Comparison of ENCODE assay signal across 8 mouse cellular contexts in the genomic region with DNA sequence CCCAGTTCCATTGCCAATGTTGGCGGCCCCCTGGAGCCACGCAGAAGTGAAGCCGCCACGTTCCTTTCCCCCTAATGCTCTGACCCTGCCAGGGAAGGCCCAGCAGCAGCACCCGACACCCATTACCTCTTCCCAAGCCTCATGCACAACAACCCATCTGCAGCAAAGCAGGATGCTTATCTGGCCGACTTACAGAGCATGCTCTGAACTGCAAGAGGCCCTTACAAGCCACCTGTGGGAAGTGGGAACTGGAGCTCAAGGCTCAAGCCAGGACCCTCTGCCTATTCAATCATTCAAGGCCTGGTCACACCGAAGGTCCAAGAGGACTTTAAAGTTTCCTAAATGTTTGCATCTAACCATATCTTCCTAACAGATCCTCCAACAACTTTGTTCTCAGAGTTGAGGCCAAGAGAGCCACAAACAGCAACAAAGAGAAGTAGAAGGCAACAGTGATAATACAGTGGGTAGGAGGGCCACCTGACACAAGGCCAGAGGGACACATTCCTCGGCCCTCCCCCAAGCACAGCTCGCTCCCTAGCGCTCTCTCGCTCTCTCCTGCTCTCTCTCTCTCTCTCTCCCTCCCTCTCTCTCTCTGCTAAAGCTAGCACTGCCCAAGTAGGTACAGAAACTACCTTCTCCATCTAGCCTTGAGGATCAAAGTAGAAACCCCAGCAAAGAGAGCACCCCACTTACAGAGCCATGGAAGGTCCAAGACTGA. TPM values are rescaled to one million over a fixed set of nuclear protein-coding genes. Genes with fewer than 3 reads are reported as not detected.
DNase-seq lines count a peak whose midpoint lies in the region; ATAC-seq and TF ChIP-seq lines count a peak whose summit lies in the region.

No protein-coding gene starts in this region.

- no peak for ATAC-seq in heart, embryonic 14.5 days (ENCODE audit: insufficient number of reproducible peaks, insufficient read depth, low FRiP score, low read depth)
- no peak for ATAC-seq in liver, embryonic 15.5 days (ENCODE audit: insufficient read depth)

- H3K4me3 ChIP-seq in gastrocnemius, adult 2 months = peak overlapping the region; percentile 92
- H3K4me3 ChIP-seq in C2C12 (ENCODE audit: insufficient read depth, poor library complexity, severe bottlenecking) = peak overlapping the region; percentile 99
- H3K4me3 ChIP-seq in heart, embryonic 14.5 days (ENCODE audit: control insufficient read depth in 1 of 2, insufficient read depth in 1 of 2, low read depth in 1 of 2, low read length in 2 of 2) = peak overlapping the region; percentile 84 to 94
- H3K4me3 ChIP-seq in liver, embryonic 15.5 days (replicated peaks) = peak overlapping the region; percentile 87

- H3K27ac ChIP-seq in gastrocnemius, adult 2 months = peak overlapping the region; percentile 100
- peak overlapping the region; percentile 22 to 98 for H3K27ac ChIP-seq in heart, embryonic 14.5 days (replicated peaks in 1 of 2; ENCODE audit: control insufficient read depth in 1 of 2, insufficient read depth in 1 of 2, low read depth in 2 of 2, low read length in 2 of 2)
- H3K27ac ChIP-seq in liver, embryonic 15.5 days (replicated peaks) = peak overlapping the region; percentile 92

- H3K27me3 ChIP-seq in C2C12 (ENCODE audit: control insufficient read depth, insufficient read depth, insufficient read length) = no peaks in the 10 kb centered on the region
- no peaks in the 10 kb centered on the region for H3K27me3 ChIP-seq in heart, embryonic 14.5 days (ENCODE audit: control insufficient read depth, insufficient read depth, low read length)
- H3K27me3 ChIP-seq in liver, embryonic 15.5 days = no peaks in the 10 kb centered on the region

- H3K9me3 ChIP-seq in heart, embryonic 14.5 days (ENCODE audit: control insufficient read depth, low read length) = no peaks in the 10 kb centered on the region
- H3K9me3 ChIP-seq in liver, embryonic 15.5 days (replicated peaks) = no peaks in the 10 kb centered on the region

- H3K79me3 ChIP-seq in C2C12 (ENCODE audit: low read depth) = peaks cover 66% of the 10 kb centered on the region

- peaks cover 46% of the 10 kb centered on the region for H3K36me3 ChIP-seq in C2C12 (ENCODE audit: control insufficient read depth, insufficient read depth)
- peaks cover 33% of the 10 kb centered on the region for H3K36me3 ChIP-seq in heart, embryonic 14.5 days (ENCODE audit: control insufficient read depth, insufficient read depth, low read length)
- peaks cover 35% of the 10 kb centered on the region for H3K36me3 ChIP-seq in liver, embryonic 15.5 days (replicated peaks)

- TF ChIP-seq CTCF in gastrocnemius, adult 2 months (IDR thresholded peaks at IDR 0.05) = no peak
- no peak for TF ChIP-seq CTCF in C2C12 (IDR thresholded peaks at IDR 0.05; ENCODE audit: control insufficient read depth, insufficient read depth, insufficient read length)

- intact Hi-C loops in gastrocnemius, adult 2 months (cut with DNase I) = loop anchor here (5.0 kb wide), 1 partner anchor 36 kb away; a partner anchor contains a TSS
- intact Hi-C loops in gastrocnemius, postnatal 36 days (cut with DNase I) = loop anchor here (5.0 kb wide), 1 partner anchor 36 kb away; a partner anchor contains a TSS
- intact Hi-C loops in left cerebral cortex, postnatal 4 days (cut with DNase I) = loop anchor here (5.0 kb wide), 1 partner anchor 36 kb away; a partner anchor contains a TSS

- peaks cover 15 to 36% of the 10 kb centered on the region in 2 experiments for H3K4me1 ChIP-seq in heart, embryonic 14.5 days (ENCODE audit: control insufficient read depth in 2 of 2, insufficient read depth in 2 of 2, low read length in 2 of 2)
- H3K4me1 ChIP-seq in liver, embryonic 15.5 days (replicated peaks) = peaks cover 58% of the 10 kb centered on the region

- H3ac ChIP-seq in C2C12 (ENCODE audit: control insufficient read depth, insufficient read length, low read depth) = peak overlapping the region; percentile 44

- peak overlapping the region; percentile 93 for H3K4me2 ChIP-seq in heart, embryonic 14.5 days (ENCODE audit: low read length)
- peak overlapping the region; percentile 85 for H3K4me2 ChIP-seq in liver, embryonic 15.5 days

- WGBS in heart, embryonic 14.5 days = 24% methylated on average over 11 of the region's 11 CpGs
- 24% methylated on average over 11 of the region's 11 CpGs for WGBS in liver, embryonic 15.5 days (ENCODE audit: insufficient replicate concordance)

- peak overlapping the region; percentile 98 for H3K9ac ChIP-seq in heart, embryonic 14.5 days (ENCODE audit: low read length)
- peak overlapping the region; percentile 98 for H3K9ac ChIP-seq in liver, embryonic 15.5 days

- H3K79me2 ChIP-seq in C2C12 (ENCODE audit: control insufficient read depth, insufficient read depth) = peaks cover 82% of the 10 kb centered on the region

- peak; percentile 16 for DNase-seq in gastrocnemius, adult 2 months
- DNase-seq in gastrocnemius, postnatal 36 days = no peak
- no peak for DNase-seq in cerebellum, postnatal 4 days (ENCODE audit: low spot score in 2 of 2)
- DNase-seq in left cerebral cortex, postnatal 4 days = no peak
- DNase-seq in layer of hippocampus, postnatal 36 days = no peak

TF ChIP-seq in C2C12, 6 proteins besides CTCF, POLR2A, EP300 and RAD21:
- TF ChIP-seq MAX (IDR thresholded peaks at IDR 0.05) (no peak), USF1 (IDR thresholded peaks at IDR 0.05; ENCODE audit: low read depth) (no peak), CEBPB (IDR thresholded peaks at IDR 0.05; ENCODE audit: low read depth) (no peak), MYOD1 (IDR thresholded peaks at IDR 0.05; ENCODE audit: control insufficient read depth, insufficient read length, low read depth) (no peak), MYOG (IDR thresholded peaks at IDR 0.05; ENCODE audit: control insufficient read depth, extremely low read depth, insufficient read length) (no peak), FOSL1 (IDR thresholded peaks at IDR 0.05; ENCODE audit: insufficient read depth, low read length, poor library complexity, severe bottlenecking) (no peak)

RNA-seq across cellular contexts. Expression of a gene that starts 2.5 kb away (rescaled TPM):
- 10 to 100 TPM; 53.6 to 56.3 TPM for total RNA-seq in gastrocnemius, adult 2 months (2021)
- 10 to 100 TPM; 42.7 to 46.4 TPM for total RNA-seq in gastrocnemius, postnatal 36 days (2021)
- 23.8 TPM for polyA plus RNA-seq in C2C12 (2012; fragmentation: generic; extraction: Trizol)
- polyA plus RNA-seq in heart, embryonic 14.5 days (2014; fragmentation: Nextera tagmentation; extraction: Ambion mirVana) = 12.7 and 13.0 TPM in 2 replicates
- 3.7 and 4.2 TPM in 2 replicates for polyA plus RNA-seq in liver, embryonic 15.5 days (2015; fragmentation: Nextera tagmentation; extraction: Ambion mirVana)
- 10 to 100 TPM; 74.2 to 74.4 TPM for total RNA-seq in left cerebral cortex, postnatal 4 days (2021)
- 100 to 1,000 TPM in 1 of 2 experiments, 10 to 100 TPM in 1; 81.4 to 101 TPM for total RNA-seq in layer of hippocampus, postnatal 36 days (2021)

RNA-seq across cellular contexts. Expression of a gene that starts 25.8 kb away (rescaled TPM):
- 1 to 10 TPM in 1 of 2 experiments, under 1 TPM in 1; 0.92 to 2.2 TPM for total RNA-seq in gastrocnemius, adult 2 months (2021)
- total RNA-seq in gastrocnemius, postnatal 36 days (2021) = 1 to 10 TPM; 1.9 to 3.1 TPM
- 9.7 TPM for polyA plus RNA-seq in C2C12 (2012; fragmentation: generic; extraction: Trizol)
- polyA plus RNA-seq in heart, embryonic 14.5 days (2014; fragmentation: Nextera tagmentation; extraction: Ambion mirVana) = 4.0 and 4.9 TPM in 2 replicates
- polyA plus RNA-seq in liver, embryonic 15.5 days (2015; fragmentation: Nextera tagmentation; extraction: Ambion mirVana) = 2.9 and 3.0 TPM in 2 replicates
- 10 to 100 TPM; 18.3 to 18.4 TPM for total RNA-seq in left cerebral cortex, postnatal 4 days (2021)
- 1 to 10 TPM; 6.8 to 7.0 TPM for total RNA-seq in layer of hippocampus, postnatal 36 days (2021)

RNA-seq across cellular contexts. Expression of a gene that starts 29.8 kb away (rescaled TPM):
- under 1 TPM; 0.81 to 0.82 TPM for total RNA-seq in gastrocnemius, adult 2 months (2021)
- under 1 TPM; 0.41 to 0.96 TPM for total RNA-seq in gastrocnemius, postnatal 36 days (2021)
- 0.16 TPM for polyA plus RNA-seq in C2C12 (2012; fragmentation: generic; extraction: Trizol)
- polyA plus RNA-seq in heart, embryonic 14.5 days (2014; fragmentation: Nextera tagmentation; extraction: Ambion mirVana) = 0.93 and 1.1 TPM in 2 replicates
- 0.08 and 0.12 TPM in 2 replicates for polyA plus RNA-seq in liver, embryonic 15.5 days (2015; fragmentation: Nextera tagmentation; extraction: Ambion mirVana)
- under 1 TPM; 0.28 to 0.36 TPM for total RNA-seq in left cerebral cortex, postnatal 4 days (2021)
- total RNA-seq in layer of hippocampus, postnatal 36 days (2021) = under 1 TPM; 0.12 to 0.15 TPM

RNA-seq across cellular contexts. Expression of a gene that starts 37.2 kb away (rescaled TPM):
- total RNA-seq in gastrocnemius, adult 2 months (2021) = 10 to 100 TPM; 49.0 to 59.5 TPM
- total RNA-seq in gastrocnemius, postnatal 36 days (2021) = 10 to 100 TPM; 39.3 to 50.3 TPM
- 132 TPM for polyA plus RNA-seq in C2C12 (2012; fragmentation: generic; extraction: Trizol)
- polyA plus RNA-seq in heart, embryonic 14.5 days (2014; fragmentation: Nextera tagmentation; extraction: Ambion mirVana) = 82.0 and 85.5 TPM in 2 replicates
- 94.1 and 95.7 TPM in 2 replicates for polyA plus RNA-seq in liver, embryonic 15.5 days (2015; fragmentation: Nextera tagmentation; extraction: Ambion mirVana)
- 10 to 100 TPM; 35.0 to 38.1 TPM for total RNA-seq in left cerebral cortex, postnatal 4 days (2021)
- 10 to 100 TPM; 49.0 to 52.5 TPM for total RNA-seq in layer of hippocampus, postnatal 36 days (2021)

RNA-seq across cellular contexts. Expression of a gene that starts 49.5 kb away (rescaled TPM):
- total RNA-seq in gastrocnemius, adult 2 months (2021) = 1 to 10 TPM; 5.2 to 6.9 TPM
- 1 to 10 TPM; 6.3 to 7.6 TPM for total RNA-seq in gastrocnemius, postnatal 36 days (2021)
- 18.0 TPM for polyA plus RNA-seq in C2C12 (2012; fragmentation: generic; extraction: Trizol)
- polyA plus RNA-seq in heart, embryonic 14.5 days (2014; fragmentation: Nextera tagmentation; extraction: Ambion mirVana) = 3.5 and 5.7 TPM in 2 replicates
- polyA plus RNA-seq in liver, embryonic 15.5 days (2015; fragmentation: Nextera tagmentation; extraction: Ambion mirVana) = 4.7 and 4.8 TPM in 2 replicates
- total RNA-seq in left cerebral cortex, postnatal 4 days (2021) = 10 to 100 TPM; 31.4 to 42.2 TPM
- total RNA-seq in layer of hippocampus, postnatal 36 days (2021) = 10 to 100 TPM; 16.4 to 22.6 TPM
